Mouse (Mus musculus) ovary, adult 18-20 months (tissue): ENCODE data around the gene Cyp2c29.
"Not testable (repeated sequence)": the region's sequence is repeated elsewhere in the genome, so short reads cannot be mapped to it uniquely, and the experiment has no call there.

Source experiments
- DNase-seq: peaks from one replicate; pipeline ENCODE4 v3.0.0; 2022; ENCODE audit warnings: low spot score, mixed read lengths

Gene Cyp2c29

GRCm38 (mm10) chr19:39269105-39269504 lies at the start of gene Cyp2c29:
Gene Cyp2c29, plus strand, starts transcription at chr19:39269405.
- DNase-seq, result not testable (repeated sequence)

DNA sequence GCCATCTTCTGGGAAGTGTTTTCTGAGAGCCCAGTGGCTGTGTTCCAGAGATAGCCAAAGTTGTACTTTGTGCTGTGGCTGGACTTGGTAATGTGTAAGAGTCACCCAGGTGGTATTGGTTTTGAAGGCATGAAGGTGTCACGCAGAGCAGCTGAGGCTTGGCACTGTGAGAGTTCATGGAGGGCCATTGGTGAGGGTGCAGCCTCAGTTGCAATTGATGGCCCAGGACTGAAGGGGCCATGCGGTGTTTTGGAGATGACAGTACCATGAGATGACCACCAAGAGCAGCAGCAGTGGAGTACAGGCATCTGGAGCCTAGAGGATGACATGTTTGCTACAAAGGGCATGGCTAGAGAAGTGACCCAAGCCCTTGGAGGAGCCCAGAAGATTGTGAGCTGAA lies 2.2 kb upstream of the Cyp2c29 start:
- DNase-seq, result not testable (repeated sequence)

DNA sequence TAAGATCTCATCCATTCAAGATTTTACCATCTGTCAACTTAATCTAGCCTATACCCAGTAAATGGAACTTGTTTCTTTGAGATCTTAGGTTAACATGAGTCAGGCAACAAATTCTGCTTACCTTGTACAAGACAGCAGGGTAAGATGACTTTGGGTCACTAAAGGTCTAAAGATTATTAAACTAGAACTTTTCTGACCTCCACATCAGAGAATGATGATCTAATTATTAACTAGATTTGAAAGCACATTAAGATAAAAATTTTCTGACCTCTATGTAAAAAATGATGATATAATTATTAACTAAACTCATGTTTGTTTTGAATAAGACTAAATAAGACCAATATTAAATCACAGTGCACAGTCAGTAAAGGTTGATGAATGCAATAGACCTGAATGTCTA lies 13.6 kb downstream of the Cyp2c29 start:
- DNase-seq, result no peak

GRCm38 (mm10) chr19:39285637-39286036 lies 16.4 kb downstream of the Cyp2c29 start:
- DNase-seq, result no peak

GRCm38 (mm10) chr19:39286825-39287224 lies 17.6 kb downstream of the Cyp2c29 start:
- DNase-seq, result no peak

DNA sequence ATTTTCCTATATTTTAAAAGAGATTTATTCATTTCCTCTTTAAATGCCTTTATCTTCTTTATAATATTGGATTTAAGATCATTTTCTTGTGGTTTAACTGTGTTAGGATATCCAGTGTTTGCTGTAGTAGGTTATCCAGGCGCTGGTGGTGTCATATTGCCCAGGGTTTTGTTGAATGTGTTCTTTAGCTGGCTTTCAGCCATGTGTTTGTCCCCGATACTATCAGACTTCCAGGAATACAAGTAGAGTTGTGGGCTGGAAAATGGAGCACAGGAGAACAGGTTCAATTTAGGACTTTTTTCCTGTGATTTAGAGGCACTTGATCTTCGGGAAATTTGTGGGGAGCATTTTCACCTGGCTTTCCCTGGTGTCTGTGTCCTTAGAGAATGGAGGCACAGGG lies 19.8 kb downstream of the Cyp2c29 start:
- DNase-seq, result no peak
